Mouse (Mus musculus) erythroblast, embryonic 14.5 days (primary cell): ENCODE results near the gene Gm27179.
"Not testable (repeated sequence)": the region's sequence is repeated elsewhere in the genome, so short reads cannot be mapped to it uniquely, and the experiment has no call there.

Source experiments
- GATA1 ChIP-seq: IDR thresholded peaks from 2 replicates; pipeline ENCODE4 v1.6.1; 2012; ENCODE audit warnings: low read length, inconsistent platforms, mixed read lengths
- TAL1 ChIP-seq: IDR thresholded peaks from 3 replicates; pipeline ENCODE4 v1.6.1; 2012; ENCODE audit warnings: low read length, inconsistent platforms, mixed read lengths

DNA sequence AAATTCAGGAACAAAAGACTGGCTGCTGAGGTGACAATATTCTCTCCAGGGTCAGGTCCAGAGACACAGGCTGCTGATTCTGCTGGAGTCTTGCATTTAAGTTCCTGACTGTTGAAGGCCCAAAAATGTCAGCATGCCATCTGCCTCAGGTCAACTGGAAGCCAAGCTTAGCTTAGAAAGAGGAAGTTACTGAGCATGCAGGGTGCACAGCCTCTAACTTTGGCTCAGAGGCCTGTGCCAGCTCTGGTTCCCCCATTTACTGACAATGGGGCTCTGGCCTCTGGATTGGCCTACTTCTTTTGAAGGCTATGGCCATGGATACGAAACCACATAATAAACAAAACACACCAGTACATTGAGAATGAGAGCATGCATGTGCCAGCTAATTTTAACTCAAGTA, 5.3 kb downstream of the Gm27179 start:
- not testable (repeated sequence) for TF ChIP-seq TAL1, GATA1
